Mouse (Mus musculus) intestine, embryonic 16.5 days (tissue): Measurements from ENCODE around the gene Vapa. TPM values are rescaled to one million over a fixed set of nuclear protein-coding genes. Genes with fewer than 3 reads are reported as not detected.

ENCODE experiments used
- ATAC-seq: fragments of 200-750 bp; cut with Nextera tagmentation; 2 replicates; pipeline ENCODE4 v1.8.0; 2017; ENCODE audit warnings: moderate TSS enrichment, moderate library complexity
- H3K27ac ChIP-seq: fragments of 300-500 bp; sonication (generic); 2 replicates; pipeline ENCODE4 v1.5.1; 2014; ENCODE audit warnings: mild to moderate bottlenecking, low read length
- H3K27me3 ChIP-seq: fragments of 300-500 bp; sonication (generic); replicated peaks from 2 replicates; pipeline ENCODE4 v1.6.1; 2014; ENCODE audit warnings: low read length, control low read depth, mixed read lengths; ENCODE audit not compliant: control insufficient read depth, insufficient read depth
- H3K36me3 ChIP-seq: fragments of 300-500 bp; sonication (generic); 2 replicates; pipeline ENCODE4 v1.6.1; 2014; ENCODE audit warnings: low read length, control low read depth; ENCODE audit not compliant: control insufficient read depth, insufficient read depth
- H3K4me1 ChIP-seq: fragments of 300-500 bp; sonication (generic); 2 replicates; pipeline ENCODE4 v1.6.1; 2014; ENCODE audit warnings: low read length, control low read depth, mixed read lengths; ENCODE audit not compliant: control insufficient read depth, insufficient read depth
- H3K4me2 ChIP-seq: fragments of 300-500 bp; sonication (generic); 2 replicates; pipeline ENCODE4 v1.6.1; 2014; ENCODE audit warnings: low read depth, low read length, control low read depth
- H3K4me3 ChIP-seq: fragments of 300-500 bp; sonication (generic); 2 replicates; pipeline ENCODE4 v1.5.1; 2014; ENCODE audit warnings: mild to moderate bottlenecking, low read length
- H3K9ac ChIP-seq: fragments of 300-500 bp; sonication (generic); 2 replicates; pipeline ENCODE4 v1.6.1; 2014; ENCODE audit warnings: low read depth, low read length
- H3K9me3 ChIP-seq: fragments of 300-500 bp; sonication (generic); 2 replicates; pipeline ENCODE4 v1.6.1; 2016; ENCODE audit warnings: low read length, control low read depth; ENCODE audit not compliant: control insufficient read depth
- WGBS: fragments of 180-500 bp; shearing (Covaris S2); extraction: QIAGEN DNeasy Blood & Tissue Kit; methylation state at CpG from one replicate; pipeline ENCODE4 v1.1.7; 2014; 5-methylcytosine and 5-hydroxymethylcytosine counted together
- polyA plus RNA-seq: library from polyadenylated mRNA; unstranded; fragments of >200 nt; fragmentation: Nextera tagmentation; extraction: Ambion mirVana; gene quantifications from 2 replicates; pipeline ENCODE4 v1.2.1, GENCODE M21; 2015

Gene Vapa
- polyA plus RNA-seq, 1 experiment from 2014 or later = 194 TPM

- H3K4me1 ChIP-seq = no peaks in the 10 kb centered on the region
- H3K9ac ChIP-seq = no peak overlapping the region
- no peaks in the 10 kb centered on the region for H3K27me3 ChIP-seq
- no peaks in the 10 kb centered on the region for H3K9me3 ChIP-seq
- no peak for ATAC-seq
- no peak overlapping the region for H3K4me2 ChIP-seq
- H3K27ac ChIP-seq = no peak overlapping the region
- no peak overlapping the region for H3K4me3 ChIP-seq
- H3K36me3 ChIP-seq = no peaks in the 10 kb centered on the region
- 3% methylated on average over 5 of the region's 5 CpGs for WGBS
These were observed 50.6 kb downstream of the Vapa start for GRCm38 (mm10) chr17:65562761-65563160.

GRCm38 (mm10) chr17:65561361-65562015 is 51.9 kb downstream of the Vapa start:
- Histone ChIP-seq H3K9ac (no peak overlapping the region), H3K4me1 (no peaks in the 10 kb centered on the region), H3K9me3 (no peaks in the 10 kb centered on the region), H3K27me3 (no peaks in the 10 kb centered on the region), H3K36me3 (no peaks in the 10 kb centered on the region), H3K27ac (no peak overlapping the region), H3K4me3 (no peak overlapping the region), H3K4me2 (no peak overlapping the region)
- no peak for ATAC-seq
- 55% methylated on average over 6 of the region's 6 CpGs for WGBS

GRCm38 (mm10) chr17:65559273-65559672 is 54.1 kb downstream of the Vapa start:
- H3K9ac ChIP-seq = no peak overlapping the region
- H3K4me1 ChIP-seq = no peaks in the 10 kb centered on the region
- no peaks in the 10 kb centered on the region for H3K36me3 ChIP-seq
- no peaks in the 10 kb centered on the region for H3K9me3 ChIP-seq
- 50% methylated on average over 5 of the region's 5 CpGs for WGBS
- no peaks in the 10 kb centered on the region for H3K27me3 ChIP-seq
- H3K27ac ChIP-seq = no peak overlapping the region
- H3K4me3 ChIP-seq = no peak overlapping the region
- H3K4me2 ChIP-seq = no peak overlapping the region
- ATAC-seq = 0 out of 2 replicates have a peak, but pooled peaks have one; percentile 54

- Histone ChIP-seq H3K27me3 (no peaks in the 10 kb centered on the region), H3K36me3 (no peaks in the 10 kb centered on the region), H3K4me2 (no peak overlapping the region), H3K4me3 (no peak overlapping the region), H3K9me3 (no peaks in the 10 kb centered on the region), H3K4me1 (no peaks in the 10 kb centered on the region), H3K27ac (no peak overlapping the region), H3K9ac (no peak overlapping the region)
- no peak for ATAC-seq
- 59% methylated on average over 9 of the region's 9 CpGs for WGBS
These were observed 54.6 kb downstream of the Vapa start for GRCm38 (mm10) chr17:65558788-65559187.

GRCm38 (mm10) chr17:65558217-65558616 is 55.1 kb downstream of the Vapa start:
- no peak overlapping the region for H3K27ac ChIP-seq
- no peaks in the 10 kb centered on the region for H3K27me3 ChIP-seq
- H3K4me1 ChIP-seq = no peaks in the 10 kb centered on the region
- no peak overlapping the region for H3K9ac ChIP-seq
- H3K36me3 ChIP-seq = no peaks in the 10 kb centered on the region
- H3K9me3 ChIP-seq = no peaks in the 10 kb centered on the region
- no peak overlapping the region for H3K4me3 ChIP-seq
- no peak for ATAC-seq
- H3K4me2 ChIP-seq = no peak overlapping the region
- WGBS = 44% methylated on average over 9 of the region's 9 CpGs

- Histone ChIP-seq H3K9me3 (no peaks in the 10 kb centered on the region), H3K27me3 (no peaks in the 10 kb centered on the region), H3K4me1 (no peaks in the 10 kb centered on the region), H3K9ac (no peak overlapping the region), H3K4me2 (no peak overlapping the region), H3K27ac (no peak overlapping the region), H3K4me3 (no peak overlapping the region), H3K36me3 (no peaks in the 10 kb centered on the region)
- ATAC-seq = no peak
- WGBS = 74% methylated on average over 6 of the region's 6 CpGs
These were observed 56.1 kb downstream of the Vapa start for GRCm38 (mm10) chr17:65557212-65557611.

- H3K27ac ChIP-seq = no peak overlapping the region
- H3K27me3 ChIP-seq = no peaks in the 10 kb centered on the region
- no peaks in the 10 kb centered on the region for H3K9me3 ChIP-seq
- no peaks in the 10 kb centered on the region for H3K4me1 ChIP-seq
- no peak for ATAC-seq
- 58% methylated on average over 10 of the region's 10 CpGs for WGBS
- no peak overlapping the region for H3K4me3 ChIP-seq
- no peak overlapping the region for H3K4me2 ChIP-seq
- H3K36me3 ChIP-seq = no peaks in the 10 kb centered on the region
- H3K9ac ChIP-seq = no peak overlapping the region
These were observed 56.6 kb downstream of the Vapa start for GRCm38 (mm10) chr17:65556798-65557197.

- 0 out of 2 replicates have a peak, but pooled peaks have one; percentile 58 for ATAC-seq
- no peak overlapping the region for H3K4me2 ChIP-seq
- H3K27me3 ChIP-seq = no peaks in the 10 kb centered on the region; the same call in 1 of the 2 replicates
- no peak overlapping the region for H3K9ac ChIP-seq
- H3K4me1 ChIP-seq = no peaks in the 10 kb centered on the region
- no peaks in the 10 kb centered on the region for H3K9me3 ChIP-seq
- 52% methylated on average over 12 of the region's 12 CpGs for WGBS
- no peak overlapping the region for H3K27ac ChIP-seq
- no peaks in the 10 kb centered on the region for H3K36me3 ChIP-seq
- H3K4me3 ChIP-seq = no peak overlapping the region
These were observed 60.8 kb downstream of the Vapa start for GRCm38 (mm10) chr17:65552426-65552997.

GRCm38 (mm10) chr17:65550357-65550756 is 63.0 kb downstream of the Vapa start:
- no peak overlapping the region for H3K4me3 ChIP-seq
- no peak overlapping the region for H3K9ac ChIP-seq
- H3K4me2 ChIP-seq = no peak overlapping the region
- H3K27ac ChIP-seq = no peak overlapping the region
- H3K27me3 ChIP-seq = no peaks in the 10 kb centered on the region; the same call in 1 of the 2 replicates
- 87% methylated on average over 4 of the region's 4 CpGs for WGBS
- ATAC-seq = no peak
- no peaks in the 10 kb centered on the region for H3K36me3 ChIP-seq
- no peaks in the 10 kb centered on the region for H3K9me3 ChIP-seq
- no peaks in the 10 kb centered on the region for H3K4me1 ChIP-seq
